Mouse (Mus musculus): ENCODE results near the gene 4930516K23Rik. TPM values are rescaled to one million over a fixed set of nuclear protein-coding genes. Genes with fewer than 3 reads are reported as not detected.

4930516K23Rik gene
- polyA plus RNA-seq, 1 experiment from 2014 or later: not detected

- no peak for DNase-seq (ENCODE audit: low spot score)
- Histone ChIP-seq H3K36me3 (no peaks in the 10 kb centered on the region), H3K9me3 (no peaks in the 10 kb centered on the region)
Measured at GRCm38 (mm10) chr7:104017203-104017602, 44.0 kb downstream of the 4930516K23Rik start, which contains the start of gene Olfr639. Gene Olfr639, minus strand, starts transcription at chr7:104017303.

More at GRCm38 (mm10) chr7:104017203-104017602, 44.0 kb downstream of the 4930516K23Rik start, which contains the start of gene Olfr639:
- Histone ChIP-seq H3K27me3 (ENCODE audit: insufficient read depth, poor library complexity, severe bottlenecking) (no peaks in the 10 kb centered on the region), H3K4me1 (replicated peaks) (no peaks in the 10 kb centered on the region), H3K4me3 (no peak within 1 kb of the TSS), H3K27ac (no peak within 1 kb of the TSS)

Other genes with a start within 250 kb of the 4930516K23Rik start
- gene Hbb-bt, start 247.4 kb downstream of the 4930516K23Rik start, polyA plus RNA-seq (2016; fragmentation: Nextera tagmentation; extraction: Ambion mirVana): 187 and 377 TPM in 2 replicates
- gene Hbb-bs, start 233.3 kb downstream of the 4930516K23Rik start, polyA plus RNA-seq (2016; fragmentation: Nextera tagmentation; extraction: Ambion mirVana): 78.1 and 116 TPM in 2 replicates
- 0.63 TPM in 1 of 2 replicates, not detected in the other for gene Hbb-bh2, start 220.9 kb downstream of the 4930516K23Rik start, polyA plus RNA-seq (2016; fragmentation: Nextera tagmentation; extraction: Ambion mirVana)
- 3,568 and 4,570 TPM in 2 replicates for gene Hbb-bh1, start 218.3 kb downstream of the 4930516K23Rik start, polyA plus RNA-seq (2016; fragmentation: Nextera tagmentation; extraction: Ambion mirVana)
- 8,684 and 9,134 TPM in 2 replicates for gene Hbb-y, start 208.2 kb downstream of the 4930516K23Rik start, polyA plus RNA-seq (2016; fragmentation: Nextera tagmentation; extraction: Ambion mirVana)
- not detected in 2 replicates for gene Olfr66, start 175.2 kb downstream of the 4930516K23Rik start, polyA plus RNA-seq (2016; fragmentation: Nextera tagmentation; extraction: Ambion mirVana)
- not detected in 2 replicates for gene Olfr64, start 167.0 kb downstream of the 4930516K23Rik start, polyA plus RNA-seq (2016; fragmentation: Nextera tagmentation; extraction: Ambion mirVana)
- not detected in 2 replicates for gene Olfr65, start 158.0 kb downstream of the 4930516K23Rik start, polyA plus RNA-seq (2016; fragmentation: Nextera tagmentation; extraction: Ambion mirVana)
- not detected in 2 replicates for gene Olfr631, start 132.6 kb downstream of the 4930516K23Rik start, polyA plus RNA-seq (2016; fragmentation: Nextera tagmentation; extraction: Ambion mirVana)
- not detected in 2 replicates for gene Olfr632, start 127.1 kb downstream of the 4930516K23Rik start, polyA plus RNA-seq (2016; fragmentation: Nextera tagmentation; extraction: Ambion mirVana)
- gene Olfr633, start 117.0 kb downstream of the 4930516K23Rik start, polyA plus RNA-seq (2016; fragmentation: Nextera tagmentation; extraction: Ambion mirVana): not detected in 2 replicates
- 0.03 TPM in 1 of 2 replicates, not detected in the other for gene Olfr635, start 90.3 kb downstream of the 4930516K23Rik start, polyA plus RNA-seq (2016; fragmentation: Nextera tagmentation; extraction: Ambion mirVana)
- not detected in 2 replicates for gene Olfr638, start 62.7 kb downstream of the 4930516K23Rik start, polyA plus RNA-seq (2016; fragmentation: Nextera tagmentation; extraction: Ambion mirVana)
- 0.02 TPM in 1 of 2 replicates, not detected in the other for gene Olfr639, start 44.1 kb downstream of the 4930516K23Rik start, polyA plus RNA-seq (2016; fragmentation: Nextera tagmentation; extraction: Ambion mirVana)
- not detected in 2 replicates for gene Olfr640, start 35.9 kb downstream of the 4930516K23Rik start, polyA plus RNA-seq (2016; fragmentation: Nextera tagmentation; extraction: Ambion mirVana)
- gene Olfr641, start 26.0 kb downstream of the 4930516K23Rik start, polyA plus RNA-seq (2016; fragmentation: Nextera tagmentation; extraction: Ambion mirVana): not detected in 2 replicates
- not detected in 2 replicates for gene Olfr642, start 8.8 kb downstream of the 4930516K23Rik start, polyA plus RNA-seq (2016; fragmentation: Nextera tagmentation; extraction: Ambion mirVana)
- gene Olfr644, start 10.4 kb upstream of the 4930516K23Rik start, polyA plus RNA-seq (2016; fragmentation: Nextera tagmentation; extraction: Ambion mirVana): not detected in 2 replicates
- not detected in 2 replicates for gene Olfr645, start 24.0 kb upstream of the 4930516K23Rik start, polyA plus RNA-seq (2016; fragmentation: Nextera tagmentation; extraction: Ambion mirVana)
- gene Olfr646, start 43.4 kb upstream of the 4930516K23Rik start, polyA plus RNA-seq (2016; fragmentation: Nextera tagmentation; extraction: Ambion mirVana): not detected in 2 replicates
- not detected in 2 replicates for gene Ubqln5, start 68.4 kb upstream of the 4930516K23Rik start, polyA plus RNA-seq (2016; fragmentation: Nextera tagmentation; extraction: Ambion mirVana)
- gene Olfr643, start 76.0 kb upstream of the 4930516K23Rik start, polyA plus RNA-seq (2016; fragmentation: Nextera tagmentation; extraction: Ambion mirVana): not detected in 2 replicates
- gene Ubqln3, start 81.8 kb upstream of the 4930516K23Rik start, polyA plus RNA-seq (2016; fragmentation: Nextera tagmentation; extraction: Ambion mirVana): not detected in 2 replicates
- not detected in 2 replicates for gene Ubqlnl, start 89.1 kb upstream of the 4930516K23Rik start, polyA plus RNA-seq (2016; fragmentation: Nextera tagmentation; extraction: Ambion mirVana)
- gene Olfm5, start 103.4 kb upstream of the 4930516K23Rik start, polyA plus RNA-seq (2016; fragmentation: Nextera tagmentation; extraction: Ambion mirVana): not detected in 2 replicates
- gene Olfr648, start 121.9 kb upstream of the 4930516K23Rik start, polyA plus RNA-seq (2016; fragmentation: Nextera tagmentation; extraction: Ambion mirVana): 0.31 and 0.32 TPM in 2 replicates
- not detected in 2 replicates for gene Olfr649, start 134.5 kb upstream of the 4930516K23Rik start, polyA plus RNA-seq (2016; fragmentation: Nextera tagmentation; extraction: Ambion mirVana)
- gene Trim6, start 157.3 kb upstream of the 4930516K23Rik start, polyA plus RNA-seq (2016; fragmentation: Nextera tagmentation; extraction: Ambion mirVana): 3.5 and 5.7 TPM in 2 replicates
- gene Trim34a, start 183.0 kb upstream of the 4930516K23Rik start, polyA plus RNA-seq (2016; fragmentation: Nextera tagmentation; extraction: Ambion mirVana): 0.85 TPM in 2 replicates
- 0.13 TPM in 1 of 2 replicates, not detected in the other for gene Trim5, start 226.6 kb upstream of the 4930516K23Rik start, polyA plus RNA-seq (2016; fragmentation: Nextera tagmentation; extraction: Ambion mirVana)

Measured in hindbrain, embryonic 10.5 days (tissue).